Mouse (Mus musculus) neural tube, embryonic 13.5 days (tissue): ENCODE measurements around the gene Plpp6. TPM values are rescaled to one million over a fixed set of nuclear protein-coding genes. Genes with fewer than 3 reads are reported as not detected.

Experiments
- ATAC-seq: fragments of 200-750 bp; cut with Nextera tagmentation; 2 replicates; pipeline ENCODE4 v1.8.0; 2017; ENCODE audit warnings: low read depth, mild to moderate bottlenecking, moderate TSS enrichment, moderate library complexity
- H3K27ac ChIP-seq: fragments of 300-500 bp; sonication (generic); replicated peaks from 2 replicates; pipeline ENCODE4 v1.5.1; 2015; ENCODE audit warnings: moderate library complexity, mild to moderate bottlenecking, inconsistent platforms
- H3K27me3 ChIP-seq: fragments of 300-500 bp; sonication (generic); 2 replicates; pipeline ENCODE4 v1.6.1; 2015; ENCODE audit warnings: mild to moderate bottlenecking, inconsistent platforms
- H3K36me3 ChIP-seq: fragments of 300-500 bp; sonication (generic); 2 replicates; pipeline ENCODE4 v1.6.1; 2015; ENCODE audit warnings: mild to moderate bottlenecking, inconsistent platforms
- H3K4me1 ChIP-seq: fragments of 300-500 bp; sonication (generic); replicated peaks from 2 replicates; pipeline ENCODE4 v1.6.1; 2015; ENCODE audit warnings: inconsistent platforms
- H3K4me2 ChIP-seq: fragments of 300-500 bp; sonication (generic); 2 replicates; pipeline ENCODE4 v1.6.1; 2015; ENCODE audit warnings: inconsistent platforms, mild to moderate bottlenecking, moderate library complexity
- H3K4me3 ChIP-seq: fragments of 300-500 bp; sonication (generic); 2 replicates; pipeline ENCODE4 v1.5.1; 2015; ENCODE audit warnings: mild to moderate bottlenecking, inconsistent platforms
- H3K9ac ChIP-seq: fragments of 300-500 bp; sonication (generic); 2 replicates; pipeline ENCODE4 v1.6.1; 2015; ENCODE audit warnings: moderate library complexity, mild to moderate bottlenecking, inconsistent platforms
- H3K9me3 ChIP-seq: fragments of 300-500 bp; sonication (generic); 2 replicates; pipeline ENCODE4 v1.6.1; 2016; ENCODE audit warnings: inconsistent platforms
- WGBS: fragments of 180-500 bp; shearing (Covaris S2); methylation state at CpG from one replicate; pipeline ENCODE4 v1.1.7; 2015; 5-methylcytosine and 5-hydroxymethylcytosine counted together
- polyA plus RNA-seq: library from polyadenylated mRNA; unstranded; fragments of >200 nt; fragmentation: Nextera tagmentation; extraction: Ambion mirVana; gene quantifications from 2 replicates; pipeline ENCODE4 v1.2.1, GENCODE M21; 2015

The Plpp6 gene
- polyA plus RNA-seq, 1 experiment from 2014 or later: 12.0 TPM

DNA sequence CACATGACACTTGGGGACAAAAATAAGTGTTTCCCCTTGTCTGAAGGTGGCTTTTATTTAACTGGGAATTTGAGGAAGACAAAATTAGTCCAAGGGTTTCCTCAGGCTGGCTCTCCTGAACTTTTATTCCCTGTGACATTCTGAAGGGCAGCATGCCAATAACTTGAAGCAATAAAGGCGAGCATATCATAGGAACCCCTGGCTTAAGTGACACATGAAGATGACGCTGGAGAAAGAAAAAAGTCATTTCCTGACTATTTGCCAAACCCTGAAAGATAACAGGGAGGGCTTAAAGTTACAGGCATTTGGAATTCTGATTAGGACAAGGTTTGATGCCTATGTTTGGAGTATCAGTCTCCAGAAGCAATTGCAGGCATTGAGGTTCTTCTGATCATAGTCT is 16.4 kb upstream of the Plpp6 start:
- Histone ChIP-seq H3K27me3 (no peaks in the 10 kb centered on the region), H3K9me3 (no peaks in the 10 kb centered on the region), H3K4me1 (no peaks in the 10 kb centered on the region), H3K9ac (no peak overlapping the region), H3K27ac (no peak overlapping the region), H3K4me3 (no peak overlapping the region), H3K36me3 (no peaks in the 10 kb centered on the region), H3K4me2 (no peak overlapping the region)
- 79% methylated on average over 2 of the region's 2 CpGs for WGBS
- no peak for ATAC-seq

DNA sequence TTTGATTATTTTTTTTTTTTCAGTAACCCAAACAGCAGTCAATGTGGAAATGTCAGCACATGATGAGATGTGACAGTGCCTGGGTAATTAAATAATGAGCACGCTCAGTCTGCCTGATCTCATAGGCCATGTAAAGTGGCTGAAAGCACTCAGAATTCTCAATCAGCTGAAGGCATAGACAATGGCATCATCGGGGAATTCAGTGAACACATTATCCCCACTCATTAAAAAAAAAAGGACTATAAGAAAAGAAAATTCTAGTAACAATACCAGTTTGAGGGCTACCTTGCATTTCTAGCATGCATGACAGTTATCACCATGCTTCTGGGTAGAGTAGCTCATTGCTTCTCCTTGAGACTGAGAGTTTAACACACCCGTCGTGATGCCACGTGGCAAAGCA is 12.5 kb upstream of the Plpp6 start:
- ATAC-seq: no peak
- no peak overlapping the region for H3K27ac ChIP-seq
- no peak overlapping the region for H3K4me3 ChIP-seq
- no peaks in the 10 kb centered on the region for H3K36me3 ChIP-seq
- no peaks in the 10 kb centered on the region for H3K4me1 ChIP-seq
- H3K4me2 ChIP-seq: no peak overlapping the region
- no peaks in the 10 kb centered on the region for H3K9me3 ChIP-seq
- WGBS: 80% methylated on average over 5 of the region's 5 CpGs
- H3K9ac ChIP-seq: no peak overlapping the region
- no peaks in the 10 kb centered on the region for H3K27me3 ChIP-seq

DNA sequence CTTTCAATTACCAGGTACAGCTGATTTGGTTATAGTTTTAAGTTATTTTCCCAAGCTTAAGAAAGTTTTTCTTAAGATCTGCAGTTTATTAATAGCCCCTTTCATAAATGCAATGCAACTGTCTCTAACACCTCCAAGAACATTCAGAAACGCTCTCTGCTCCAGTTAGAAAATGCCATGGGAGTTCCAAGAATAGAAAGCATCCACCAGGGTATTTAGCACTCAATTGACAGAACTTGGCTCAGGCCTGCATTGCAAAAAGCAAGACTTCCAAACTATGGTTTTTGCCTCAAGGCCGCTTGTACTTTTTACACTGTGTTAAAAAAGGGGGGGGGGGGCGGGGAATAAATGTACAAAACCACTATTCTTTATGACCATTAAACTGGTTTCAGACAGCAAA is 640 bp upstream of the Plpp6 start:
- peaks cover 33% of the 10 kb centered on the region for H3K4me1 ChIP-seq
- H3K9me3 ChIP-seq: no peaks in the 10 kb centered on the region
- peak overlapping the region; percentile 84 for H3K4me3 ChIP-seq
- WGBS: 35% methylated on average over 3 of the region's 3 CpGs
- H3K27me3 ChIP-seq: no peaks in the 10 kb centered on the region
- peak overlapping the region; percentile 82 for H3K4me2 ChIP-seq
- H3K36me3 ChIP-seq: no peaks in the 10 kb centered on the region
- H3K9ac ChIP-seq: peak overlapping the region; percentile 92
- H3K27ac ChIP-seq: 0 out of 2 replicates have a peak overlapping the region, but pooled peaks have one; percentile 87
- ATAC-seq: no peak

DNA sequence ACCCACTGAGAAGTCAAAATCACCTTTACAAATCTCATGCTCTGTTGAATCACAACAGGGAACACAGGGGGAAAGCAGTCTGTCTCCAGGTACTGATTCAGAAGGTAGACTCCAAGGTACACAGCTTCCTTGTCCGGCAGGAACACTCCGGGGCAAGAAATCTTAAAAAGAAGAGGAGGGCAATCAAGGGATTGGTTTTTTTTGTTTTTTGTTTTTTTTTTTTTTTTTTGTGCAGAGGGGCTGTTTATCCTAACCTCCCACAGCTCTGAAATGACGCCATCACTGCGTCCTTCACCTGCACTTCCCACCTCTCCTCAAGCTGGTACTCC is 276 bp upstream of the Plpp6 start:
- no peaks in the 10 kb centered on the region for H3K27me3 ChIP-seq
- H3K4me1 ChIP-seq: peaks cover 35% of the 10 kb centered on the region
- WGBS: 8% methylated on average over 4 of the region's 4 CpGs
- no peak for ATAC-seq
- H3K9me3 ChIP-seq: no peaks in the 10 kb centered on the region
- H3K9ac ChIP-seq: peak overlapping the region; percentile 92
- 0 out of 2 replicates have a peak overlapping the region, but pooled peaks have one; percentile 87 for H3K27ac ChIP-seq
- peak overlapping the region; percentile 82 for H3K4me2 ChIP-seq
- no peaks in the 10 kb centered on the region for H3K36me3 ChIP-seq
- H3K4me3 ChIP-seq: peak overlapping the region; percentile 84

DNA sequence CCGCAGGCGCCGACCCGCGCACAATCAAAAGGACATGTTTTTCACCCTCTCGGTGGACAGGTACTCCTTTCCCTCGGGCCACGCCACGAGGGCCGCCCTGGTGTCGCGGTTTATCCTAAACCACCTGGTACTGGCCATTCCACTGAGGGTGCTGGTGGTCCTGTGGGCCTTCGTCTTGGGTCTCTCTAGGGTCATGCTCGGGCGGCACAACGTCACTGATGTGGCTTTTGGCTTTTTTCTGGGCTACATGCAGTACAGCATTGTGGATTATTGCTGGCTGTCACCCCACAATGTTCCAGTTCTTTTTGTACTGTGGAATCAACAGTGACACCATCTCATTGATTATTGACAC is 775 bp downstream of the Plpp6 start:
- Histone ChIP-seq H3K9me3 (no peaks in the 10 kb centered on the region), H3K4me3 (peak overlapping the region; percentile 84), H3K9ac (peak overlapping the region; percentile 92), H3K27ac (peak overlapping the region; percentile 87), H3K36me3 (no peaks in the 10 kb centered on the region), H3K4me1 (peaks cover 35% of the 10 kb centered on the region), H3K27me3 (no peaks in the 10 kb centered on the region), H3K4me2 (peak overlapping the region; percentile 82)
- ATAC-seq: peak; percentile 57
- 8% methylated on average over 16 of the region's 16 CpGs for WGBS

DNA sequence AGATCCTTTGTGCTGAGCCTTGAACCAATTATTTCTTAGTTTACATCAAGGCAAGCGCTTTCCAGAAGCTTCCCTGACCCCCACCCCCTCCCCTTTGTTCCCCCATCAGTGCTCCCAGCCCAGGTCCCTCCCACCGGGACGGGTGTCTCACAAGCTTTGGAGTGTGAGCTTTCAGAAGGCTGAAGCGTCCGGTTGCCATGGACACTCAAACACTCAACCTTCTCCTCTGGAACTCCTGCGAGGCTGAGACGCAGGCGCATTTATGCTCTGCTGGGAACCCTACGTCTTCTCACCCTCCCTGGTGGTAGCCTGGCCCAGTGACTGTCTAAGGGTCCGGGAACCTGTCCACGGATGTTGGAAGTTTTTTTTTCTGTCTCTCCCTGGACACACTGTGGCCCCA is 3.9 kb downstream of the Plpp6 start, which contains the start of gene 4430402I18Rik:
Gene 4430402I18Rik (minus strand): TSS at position 149 of the 400 bp plus-strand sequence.
- Histone ChIP-seq H3K27me3 (no peaks in the 10 kb centered on the region), H3K9ac (no peak within 1 kb of the TSS), H3K27ac (no peak within 1 kb of the TSS), H3K4me3 (0 out of 2 replicates have a peak within 1 kb of the TSS, but pooled peaks have one; percentile 1), H3K4me2 (peak within 1 kb of the TSS; percentile 33), H3K9me3 (no peaks in the 10 kb centered on the region), H3K36me3 (no peaks in the 10 kb centered on the region), H3K4me1 (peaks cover 35% of the 10 kb centered on the region)
- WGBS: 7% methylated on average over 11 of the region's 11 CpGs
- ATAC-seq: no peak

DNA sequence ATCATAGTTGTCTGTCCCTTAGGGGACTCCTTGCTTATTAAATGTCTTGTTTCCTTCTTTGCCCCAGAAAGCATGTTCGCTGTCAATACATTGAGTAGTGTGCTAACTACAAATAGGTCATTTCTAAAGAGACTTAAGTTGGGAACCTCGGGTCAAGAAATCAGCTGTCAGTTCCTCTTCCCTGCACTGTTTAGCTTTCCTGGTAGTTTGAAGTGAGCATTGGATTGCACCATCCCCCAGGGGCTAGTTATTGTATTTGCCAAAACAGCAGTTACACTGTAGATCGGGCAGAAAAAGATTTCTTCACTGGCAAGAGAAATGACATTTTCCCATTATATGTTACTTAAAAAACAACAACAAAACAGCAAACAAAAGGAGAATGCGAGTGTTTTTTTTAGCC is 4.4 kb downstream of the Plpp6 start:
- Histone ChIP-seq H3K36me3 (no peaks in the 10 kb centered on the region), H3K4me3 (no peak overlapping the region), H3K27ac (no peak overlapping the region), H3K9ac (no peak overlapping the region), H3K4me2 (peak overlapping the region; percentile 33; the same call in 1 of the 2 replicates), H3K9me3 (no peaks in the 10 kb centered on the region), H3K27me3 (no peaks in the 10 kb centered on the region), H3K4me1 (peaks cover 35% of the 10 kb centered on the region)
- no peak for ATAC-seq
- 78% methylated on average over 4 of the region's 4 CpGs for WGBS

DNA sequence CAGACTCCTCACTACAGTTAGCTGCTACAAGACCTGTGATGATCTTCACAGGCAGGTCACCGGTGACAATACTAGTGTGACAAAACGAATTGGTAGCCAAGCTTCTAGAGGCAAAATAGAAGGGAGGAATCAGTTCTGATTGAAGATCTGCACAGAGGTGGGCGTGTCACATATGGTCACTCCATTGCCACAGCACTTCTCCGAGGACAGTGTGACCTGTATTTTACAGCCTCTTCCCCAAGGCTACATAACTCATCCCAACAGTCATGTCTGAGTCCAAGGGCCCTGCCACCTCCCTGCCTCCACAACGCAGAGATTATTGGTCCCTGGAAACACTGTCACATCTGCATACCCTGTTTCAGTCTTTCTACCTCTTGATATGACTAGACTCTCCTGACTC is 5.5 kb downstream of the Plpp6 start:
- whole genome bisulfite sequencing: 77% methylated on average over 5 of the region's 5 CpGs
- Histone ChIP-seq H3K4me1 (peaks cover 35% of the 10 kb centered on the region), H3K4me3 (no peak overlapping the region)

DNA sequence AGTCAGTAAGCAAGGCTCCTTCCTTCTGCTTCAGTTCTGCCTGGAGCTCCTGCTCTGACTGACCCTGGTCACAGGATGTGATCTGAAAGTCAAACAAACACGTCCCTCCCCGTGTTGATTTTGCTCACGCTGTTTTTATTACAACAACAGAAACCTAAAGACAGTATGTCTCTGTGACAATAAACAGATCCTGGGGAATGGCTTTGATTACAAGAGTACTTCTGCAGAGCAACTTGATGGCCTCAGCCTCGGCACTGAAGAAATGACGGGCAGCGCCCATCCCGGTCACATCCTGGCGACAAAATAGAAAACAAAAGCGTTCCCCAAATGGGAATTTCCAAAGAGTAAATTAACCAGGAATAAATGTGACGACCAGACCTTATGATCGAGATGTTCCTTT is 6.5 kb downstream of the Plpp6 start:
- Histone ChIP-seq H3K4me3 (no peak overlapping the region), H3K9me3 (no peaks in the 10 kb centered on the region), H3K27ac (no peak overlapping the region), H3K27me3 (no peaks in the 10 kb centered on the region; the same call in 1 of the 2 replicates), H3K4me1 (peaks cover 33% of the 10 kb centered on the region), H3K9ac (no peak overlapping the region), H3K4me2 (no peak overlapping the region), H3K36me3 (no peaks in the 10 kb centered on the region)
- 74% methylated on average over 11 of the region's 11 CpGs for WGBS
- no peak for ATAC-seq

More for the DNA sequence above, 5.5 kb downstream of the Plpp6 start:
- Histone ChIP-seq H3K36me3 (no peaks in the 10 kb centered on the region), H3K27me3 (no peaks in the 10 kb centered on the region; the same call in 1 of the 2 replicates), H3K4me2 (no peak overlapping the region), H3K9ac (no peak overlapping the region), H3K9me3 (no peaks in the 10 kb centered on the region), H3K27ac (no peak overlapping the region)
- no peak for ATAC-seq

DNA sequence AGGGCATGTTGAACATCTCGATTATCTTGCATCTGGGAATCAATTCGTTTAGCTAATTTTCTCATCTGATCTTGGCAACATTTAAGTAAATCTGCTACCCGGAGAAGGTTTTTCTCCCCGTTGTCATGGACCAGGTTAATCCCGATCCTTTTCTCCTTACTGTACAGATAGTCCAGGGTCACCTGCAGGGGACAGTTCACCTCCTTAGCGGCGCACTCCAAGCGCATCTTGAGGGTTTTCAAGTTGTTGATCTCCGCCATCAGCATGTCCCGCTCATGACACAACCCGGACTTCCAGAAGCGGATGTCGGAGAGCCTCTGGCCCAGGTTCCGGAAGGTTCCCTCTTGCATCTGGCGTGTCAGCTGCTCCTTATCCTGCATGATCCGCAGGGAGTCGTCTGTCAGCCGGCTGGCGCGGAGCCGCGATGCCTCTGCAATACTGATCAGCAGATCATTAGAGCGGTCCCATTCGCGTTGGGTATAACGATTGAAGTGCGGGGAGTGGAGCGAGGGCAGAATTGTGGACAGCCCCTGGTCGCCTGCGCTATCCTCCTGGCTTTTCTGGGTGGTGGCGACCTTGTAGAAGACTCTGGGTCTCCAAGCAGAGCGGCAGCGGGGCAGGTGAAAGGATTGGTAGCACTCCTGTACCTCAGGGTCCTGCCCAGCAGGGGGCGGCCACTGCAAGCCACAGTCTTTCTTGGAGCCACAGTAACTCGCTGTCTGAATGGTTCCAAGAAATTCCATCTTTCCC is 11.3 kb downstream of the Plpp6 start:
- Histone ChIP-seq H3K4me3 (peak overlapping the region; percentile 40), H3K9me3 (no peaks in the 10 kb centered on the region), H3K9ac (peak overlapping the region; percentile 62), H3K4me2 (peak overlapping the region; percentile 66), H3K27me3 (no peaks in the 10 kb centered on the region; the same call in 1 of the 2 replicates), H3K36me3 (no peaks in the 10 kb centered on the region), H3K27ac (0 out of 2 replicates have a peak overlapping the region, but pooled peaks have one; percentile 15), H3K4me1 (peaks cover 11% of the 10 kb centered on the region)
- WGBS: 16% methylated on average over 35 of the region's 35 CpGs
- ATAC-seq: peak; percentile 94

DNA sequence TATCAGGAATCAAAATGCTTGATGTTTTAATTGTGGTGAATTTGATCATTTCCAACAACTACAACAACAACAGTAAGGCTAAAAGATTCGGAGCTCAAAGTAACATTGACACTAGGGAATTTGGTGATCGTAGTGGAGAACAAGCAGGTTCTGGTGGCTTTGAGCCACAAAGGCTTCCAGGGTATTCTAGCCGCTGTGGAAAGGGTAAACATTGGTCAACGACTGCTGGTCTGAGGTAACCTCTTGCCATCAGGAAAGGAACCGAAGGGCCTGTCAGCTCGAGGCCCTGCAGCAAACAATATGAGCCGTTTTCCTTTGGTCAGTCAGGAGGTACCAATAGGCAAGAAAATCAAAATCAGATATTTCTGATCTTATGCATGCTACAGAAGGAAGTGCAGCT is 18.9 kb downstream of the Plpp6 start:
- no peaks in the 10 kb centered on the region for H3K4me1 ChIP-seq
- H3K27ac ChIP-seq: no peak overlapping the region
- no peak overlapping the region for H3K4me2 ChIP-seq
- ATAC-seq: no peak
- no peak overlapping the region for H3K9ac ChIP-seq
- H3K27me3 ChIP-seq: no peaks in the 10 kb centered on the region
- H3K9me3 ChIP-seq: no peaks in the 10 kb centered on the region
- H3K4me3 ChIP-seq: no peak overlapping the region
- H3K36me3 ChIP-seq: no peaks in the 10 kb centered on the region
- 87% methylated on average over 7 of the region's 7 CpGs for WGBS

DNA sequence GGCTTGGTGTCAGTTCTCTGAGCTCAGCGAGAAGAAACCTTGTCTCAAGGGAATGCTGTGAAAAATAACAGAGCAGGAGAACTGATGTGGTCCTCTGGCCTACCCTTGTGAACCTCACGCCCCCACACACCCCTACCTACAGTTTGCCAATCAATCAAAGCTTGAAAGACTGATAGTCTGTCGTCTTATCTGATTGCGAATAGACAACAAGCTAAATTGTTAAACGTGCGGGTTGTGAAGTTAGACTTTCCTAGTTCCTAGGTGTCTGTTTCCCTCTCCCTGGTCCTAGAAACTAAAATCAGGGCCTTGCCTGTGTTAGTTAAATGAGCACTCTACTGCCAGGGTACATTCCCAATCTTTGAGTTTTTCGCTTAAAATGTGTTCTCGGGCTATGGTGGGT is 25.8 kb downstream of the Plpp6 start:
- H3K9ac ChIP-seq: peak overlapping the region; percentile 92

DNA sequence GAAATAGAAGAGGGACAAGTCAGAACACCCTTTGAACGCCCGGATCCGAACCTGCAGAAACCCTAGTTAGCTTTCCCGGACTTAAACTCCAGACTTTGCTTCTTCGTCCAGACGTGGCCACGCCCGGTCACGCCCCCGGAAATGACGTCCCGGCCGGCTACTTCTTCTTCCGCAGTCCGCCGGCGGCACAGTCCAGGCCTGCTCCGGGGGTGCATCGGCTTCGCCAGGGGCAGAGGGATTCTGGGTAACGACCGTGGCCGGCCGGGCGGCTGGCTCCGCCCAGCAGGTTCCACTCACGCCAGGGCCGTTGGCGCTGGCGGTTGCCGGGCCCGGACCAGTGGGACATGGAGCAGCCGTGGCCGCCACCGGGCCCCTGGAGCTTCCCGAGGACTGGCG is 26.4 kb downstream of the Plpp6 start, which contains the start of gene Cdc37l1:
Gene Cdc37l1 (plus strand): TSS at position 159 of the 396 bp plus-strand sequence.
- peak within 1 kb of the TSS; percentile 74 for H3K4me2 ChIP-seq
- H3K9me3 ChIP-seq: no peaks in the 10 kb centered on the region
- H3K27ac ChIP-seq: peak within 1 kb of the TSS; percentile 89
- peaks cover 13% of the 10 kb centered on the region for H3K36me3 ChIP-seq
- peaks cover 24% of the 10 kb centered on the region for H3K4me1 ChIP-seq
- under 1% methylated on average over 37 of the region's 37 CpGs for WGBS
- ATAC-seq: peak; percentile 97
- H3K9ac ChIP-seq: peak within 1 kb of the TSS; percentile 92
- no peaks in the 10 kb centered on the region for H3K27me3 ChIP-seq
- peak within 1 kb of the TSS; percentile 97 for H3K4me3 ChIP-seq

More for the DNA sequence above, 25.8 kb downstream of the Plpp6 start:
- no peak for ATAC-seq
- Histone ChIP-seq H3K27me3 (no peaks in the 10 kb centered on the region), H3K27ac (no peak overlapping the region), H3K4me1 (peaks cover 17% of the 10 kb centered on the region), H3K4me3 (peak overlapping the region; percentile 97), H3K4me2 (peak overlapping the region; percentile 74), H3K9me3 (no peaks in the 10 kb centered on the region), H3K36me3 (peaks cover 6% of the 10 kb centered on the region)
- WGBS: 74% methylated on average over 8 of the region's 8 CpGs
